Mouse (Mus musculus): Measurements from ENCODE around the gene Wasf1.

Wasf1 gene

DNA sequence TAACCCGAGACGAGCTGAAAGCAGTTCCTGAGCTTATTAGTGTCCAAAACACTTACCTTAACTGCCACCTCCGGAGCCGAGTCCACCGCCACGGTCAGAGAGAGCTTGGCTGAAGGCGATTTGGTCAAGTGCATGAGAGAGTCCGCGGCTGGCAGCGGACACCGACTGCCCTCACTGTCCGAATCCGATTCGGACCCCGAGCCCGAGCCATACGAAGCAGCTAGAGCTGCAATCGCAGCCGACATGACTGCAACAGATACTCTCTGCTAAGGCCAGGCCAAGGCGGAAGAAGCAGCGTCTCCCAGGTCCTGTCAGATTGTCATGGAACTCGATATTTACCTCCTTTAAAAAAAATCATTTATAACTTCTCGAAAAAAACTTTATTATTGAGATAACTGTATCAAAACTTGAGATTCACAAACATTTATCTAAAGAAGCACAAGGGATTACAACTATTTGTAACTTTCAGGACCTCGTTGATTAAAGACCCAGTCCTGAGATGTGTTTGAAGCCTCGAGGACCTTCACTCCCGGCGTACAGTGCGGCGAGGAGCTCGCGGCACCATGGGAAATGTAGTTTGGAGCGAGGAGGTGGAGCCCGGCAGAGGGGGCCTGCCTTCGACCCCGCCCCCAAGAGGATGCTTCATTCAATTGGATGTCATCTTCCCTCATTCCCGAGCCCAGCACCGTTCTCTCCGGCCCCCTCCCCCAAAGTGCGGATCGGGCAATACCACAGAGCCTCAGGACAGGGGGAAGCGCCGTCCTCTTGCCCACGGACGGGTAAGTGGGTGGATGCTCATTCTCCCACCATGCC lies at the start of gene Wasf1, which contains the start of gene Cdc40:
Gene Wasf1, plus strand, starts transcription at position 645 of the 813 bp plus-strand sequence.
Gene Cdc40, minus strand, starts transcription at position 481 of the 813 bp plus-strand sequence.
- peak; percentile 91 to 92 for DNase-seq

DNA sequence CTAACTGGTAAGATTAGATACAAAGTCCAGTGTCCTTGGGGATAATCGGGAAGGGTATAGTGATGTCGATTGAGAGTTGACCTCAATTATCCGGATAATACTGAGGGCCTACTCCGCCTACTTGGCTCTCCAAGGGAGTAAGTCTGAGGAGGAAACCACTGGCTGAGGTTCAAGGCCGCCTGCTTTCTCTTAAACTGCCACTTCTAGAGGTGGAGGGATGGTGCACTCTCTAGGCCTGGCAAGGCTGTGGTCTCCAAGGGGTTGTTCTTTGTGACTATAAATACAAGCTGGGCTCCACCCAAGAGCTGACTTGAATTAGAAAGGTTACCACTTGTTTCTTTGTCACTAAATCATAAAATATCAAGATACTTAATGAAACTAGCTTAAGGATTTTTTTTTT lies 43.2 kb upstream of the Wasf1 start:
- no peak for DNase-seq

- DNase-seq = no peak
Observed at GRCm38 (mm10) chr10:40843841-40844240, 39.4 kb upstream of the Wasf1 start.

- DNase-seq = no peak
Observed at GRCm38 (mm10) chr10:40844546-40844945, 38.7 kb upstream of the Wasf1 start.

DNA sequence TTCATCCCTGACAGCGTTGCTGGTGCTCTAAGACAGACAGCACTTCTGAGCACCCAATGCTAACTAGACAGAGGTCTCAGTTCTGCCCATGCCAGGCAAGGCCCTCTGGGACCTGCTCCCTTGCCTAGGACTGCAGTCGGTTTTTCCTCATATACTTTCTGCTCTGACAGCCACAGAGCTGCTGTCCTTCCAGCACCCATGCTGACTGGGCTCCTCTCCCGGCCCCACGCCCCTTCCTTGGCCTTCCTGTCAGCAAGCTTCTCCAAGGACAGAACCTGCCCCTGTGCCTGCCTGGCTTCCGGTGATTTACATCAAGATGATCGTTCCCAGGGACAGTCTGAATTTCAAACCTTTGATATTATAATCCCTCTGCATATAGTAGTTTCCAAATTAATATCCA lies 37.6 kb upstream of the Wasf1 start:
- DNase-seq = no peak

GRCm38 (mm10) chr10:40847176-40847874 lies 36.0 kb upstream of the Wasf1 start:
- no peak for DNase-seq

DNA sequence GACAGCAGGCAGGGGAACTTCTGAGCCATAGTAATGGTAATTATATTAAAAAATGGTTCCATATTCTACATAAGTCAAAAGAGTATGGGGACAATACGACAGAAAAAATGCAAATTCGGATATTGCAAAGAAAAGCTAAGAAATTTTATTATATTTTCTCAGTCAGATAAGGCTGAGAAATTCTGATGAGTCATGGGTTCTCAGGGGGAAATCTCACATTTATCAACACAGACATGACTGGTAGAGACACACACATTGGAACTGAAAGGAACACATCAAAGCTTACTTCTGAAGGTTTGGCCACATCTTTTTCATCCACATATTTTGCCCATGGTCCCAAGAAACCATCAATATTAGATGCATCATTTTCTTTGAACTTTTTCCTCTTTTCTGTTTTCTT lies 32.6 kb upstream of the Wasf1 start:
- DNase-seq = no peak

GRCm38 (mm10) chr10:40851138-40851537 lies 32.1 kb upstream of the Wasf1 start:
- DNase-seq = no peak

GRCm38 (mm10) chr10:40855616-40856015 lies 27.7 kb upstream of the Wasf1 start:
- no peak for DNase-seq

DNA sequence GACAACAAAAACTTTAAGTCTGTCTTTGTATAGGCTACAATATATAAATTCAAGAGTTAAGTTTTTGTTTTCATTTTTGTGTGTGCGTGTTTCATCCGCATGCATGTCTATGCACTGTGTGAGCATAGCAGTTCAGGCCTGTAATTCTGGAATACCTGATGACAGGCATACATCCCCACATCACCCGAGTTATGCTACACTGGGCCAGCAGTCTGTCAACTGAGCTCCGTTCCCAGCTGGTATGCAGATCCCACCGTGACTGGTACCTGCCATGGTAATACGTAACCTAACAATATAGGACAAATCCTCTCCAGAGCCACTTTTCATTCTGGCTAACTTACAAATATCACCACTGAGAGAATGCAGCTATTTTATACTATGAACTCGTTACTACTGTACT lies 26.6 kb upstream of the Wasf1 start:
- no peak for DNase-seq

- no peak for DNase-seq
Observed at GRCm38 (mm10) chr10:40857599-40857998, 25.7 kb upstream of the Wasf1 start.

GRCm38 (mm10) chr10:40868081-40868480 lies 15.2 kb upstream of the Wasf1 start:
- DNase-seq = no peak

- DNase-seq = no peak
Observed at GRCm38 (mm10) chr10:40871301-40871700, 12.0 kb upstream of the Wasf1 start.

DNA sequence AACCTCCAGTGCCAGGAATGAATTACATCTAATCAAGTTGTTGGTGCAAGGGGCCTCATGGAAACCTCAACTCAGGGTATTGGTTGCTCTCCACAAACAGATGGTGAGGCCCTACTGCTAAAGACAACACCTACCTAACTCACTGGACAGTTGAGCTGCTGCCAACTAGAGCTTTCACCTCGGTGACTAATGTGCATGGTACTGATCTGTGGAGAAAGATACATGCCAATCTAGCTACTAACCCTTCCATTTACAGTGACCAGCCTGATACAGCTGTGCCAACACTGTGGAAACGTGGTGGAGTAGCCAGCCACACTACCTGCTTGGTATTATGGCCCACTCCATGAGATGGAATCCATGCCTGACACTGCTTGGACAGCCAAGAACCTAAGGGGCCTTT lies 11.2 kb upstream of the Wasf1 start:
- no peak for DNase-seq

GRCm38 (mm10) chr10:40878246-40878645 lies 5.0 kb upstream of the Wasf1 start:
- DNase-seq = no peak

DNA sequence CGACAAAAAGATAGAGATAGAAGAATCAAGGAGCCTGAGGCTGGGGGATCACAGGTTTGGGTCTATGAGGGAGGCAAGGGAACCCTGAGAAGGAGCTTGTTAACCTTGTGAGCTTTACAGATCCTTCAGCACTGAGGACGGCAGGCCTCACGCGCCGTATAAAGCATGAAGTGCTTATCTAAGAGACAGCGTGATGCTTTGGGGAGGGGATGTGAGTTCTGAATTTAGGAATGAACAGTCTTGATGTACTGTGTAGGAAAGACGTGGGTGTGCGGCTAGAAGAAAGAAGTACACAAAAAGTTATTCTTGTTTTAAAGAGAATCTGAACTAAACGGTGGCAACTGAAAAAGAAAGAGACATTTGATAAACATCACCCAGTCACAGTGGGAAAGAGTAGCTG lies 3.3 kb upstream of the Wasf1 start:
- no peak for DNase-seq

DNA sequence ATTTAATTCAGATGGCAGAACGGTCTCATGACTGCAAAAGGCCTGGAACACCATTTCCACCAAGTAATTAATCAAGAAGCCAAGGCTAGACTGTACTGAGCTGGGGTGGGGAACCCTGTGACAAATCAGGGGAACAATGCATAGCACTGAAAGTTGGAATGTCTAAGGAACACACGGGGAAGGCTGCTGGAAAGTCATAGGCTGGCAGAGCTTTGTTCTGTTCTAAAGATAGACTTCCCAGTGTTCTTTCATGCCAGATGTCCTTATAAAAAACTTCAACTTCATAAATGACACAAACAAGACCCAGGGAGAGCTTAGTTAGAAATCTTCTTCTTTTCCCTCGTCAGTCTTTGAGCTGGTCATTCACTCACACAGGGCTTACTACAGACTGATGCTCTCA lies 2.0 kb upstream of the Wasf1 start:
- DNase-seq = no peak

GRCm38 (mm10) chr10:40882333-40882732 lies 942 bp upstream of the Wasf1 start:
- peak in 1 of 2 experiments; percentile 11 for DNase-seq

DNA sequence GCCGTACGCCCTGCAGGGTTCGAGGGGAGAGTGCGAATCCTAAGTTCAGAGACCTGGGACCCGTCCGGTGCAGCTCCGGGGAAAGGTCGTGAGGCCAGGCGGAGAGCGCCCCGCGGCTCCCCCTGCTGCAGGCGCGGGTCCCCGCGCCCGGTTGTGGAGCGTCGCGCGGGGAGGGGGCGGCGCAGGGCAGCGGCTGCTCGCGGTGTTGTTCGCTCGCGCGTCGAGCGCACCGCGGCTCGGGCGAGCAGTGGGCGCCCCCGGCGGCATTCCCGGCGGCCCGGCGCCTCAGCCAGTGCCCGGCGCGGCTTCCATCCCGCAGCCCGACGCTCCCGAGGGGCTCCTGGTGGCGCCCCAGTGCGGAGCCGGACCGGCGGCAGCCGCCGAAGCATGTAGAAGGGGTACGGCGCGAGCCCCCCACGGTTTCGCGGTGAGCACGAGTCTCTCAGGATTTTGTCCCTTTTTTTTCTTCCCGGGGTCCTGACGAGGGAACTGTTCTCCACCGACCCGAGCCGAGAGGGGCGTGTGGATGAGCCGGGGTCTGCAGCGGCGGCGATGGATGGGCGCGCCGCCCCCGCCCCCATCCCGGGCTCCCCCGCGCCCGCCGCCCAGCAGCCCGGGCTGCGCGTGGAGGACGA lies 486 bp downstream of the Wasf1 start:
- DNase-seq = peak in 1 of 2 experiments; percentile 17

DNA sequence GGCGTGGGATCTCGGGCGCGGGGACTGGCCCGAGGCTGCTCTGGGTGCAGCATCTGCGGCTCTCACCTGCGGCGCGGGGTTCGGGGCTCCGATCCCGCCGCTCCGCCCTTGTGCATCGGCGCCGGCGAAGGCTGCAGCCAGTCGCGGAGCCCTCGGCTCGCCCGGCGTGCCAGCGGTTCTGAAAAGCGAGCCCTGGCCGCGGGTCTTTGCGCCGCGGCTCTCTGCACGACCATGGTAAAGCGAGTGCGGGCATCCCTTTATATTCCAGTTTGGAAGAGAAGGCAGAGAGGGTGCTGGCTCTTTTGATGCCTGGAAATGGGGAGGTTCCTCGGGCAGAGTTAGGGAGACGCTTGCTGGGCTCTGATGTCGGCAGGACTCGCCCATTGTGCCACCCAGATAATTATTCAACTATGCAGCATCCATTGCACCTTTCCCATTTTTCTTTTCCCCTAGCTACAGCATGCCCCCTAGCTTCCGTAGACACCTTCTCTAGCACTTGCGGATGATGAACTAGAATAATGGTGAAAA lies 1.1 kb downstream of the Wasf1 start:
- DNase-seq = peak; percentile 35 to 51

GRCm38 (mm10) chr10:40885432-40885831 lies 2.2 kb downstream of the Wasf1 start:
- DNase-seq = no peak

- no peak for DNase-seq
Observed at GRCm38 (mm10) chr10:40887316-40887715, 4.0 kb downstream of the Wasf1 start.

- no peak for DNase-seq
Observed at GRCm38 (mm10) chr10:40889146-40889545, 5.9 kb downstream of the Wasf1 start.
